Mouse (Mus musculus): Measurements from ENCODE around the gene Mrpl57.

DNA sequence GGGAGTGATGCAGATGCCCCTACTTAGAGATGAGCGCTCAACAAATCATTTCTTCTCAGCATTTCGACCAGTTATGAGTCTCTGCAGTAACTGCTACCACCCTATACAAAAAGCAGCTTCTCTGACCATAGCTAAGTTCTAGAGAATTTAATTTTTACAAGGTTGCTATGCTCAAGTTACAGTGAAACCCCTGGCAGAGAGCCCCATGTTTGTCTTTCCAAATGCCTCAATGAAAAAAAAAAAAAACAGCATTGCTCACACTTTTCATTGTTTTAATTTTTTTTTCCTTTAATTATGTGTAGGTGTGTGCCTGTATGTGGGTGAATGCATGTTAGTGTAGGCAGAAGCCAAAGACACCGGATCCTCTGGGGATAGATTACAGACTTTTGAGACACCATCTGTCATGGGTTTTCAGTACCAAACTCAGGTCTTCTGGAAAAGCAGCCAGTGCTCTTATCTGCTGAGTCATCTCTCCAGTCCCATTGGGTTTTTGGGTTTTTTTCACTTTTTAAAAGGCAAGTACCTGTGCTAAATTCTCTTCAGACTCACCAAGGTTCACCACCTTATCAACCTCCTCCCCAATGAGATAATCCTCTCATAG, 40.7 kb downstream of the Mrpl57 start:
- no peak for TF ChIP-seq CTCF (conservative IDR thresholded peaks at IDR 0.05; ENCODE audit: low read length)
- TF ChIP-seq NANOG (IDR thresholded peaks at IDR 0.05; ENCODE audit: borderline replicate concordance, low read length), result no peak

All from E14TG2a.4 (cell line).